Mouse (Mus musculus): ENCODE data around the gene Ahnak.

DNA sequence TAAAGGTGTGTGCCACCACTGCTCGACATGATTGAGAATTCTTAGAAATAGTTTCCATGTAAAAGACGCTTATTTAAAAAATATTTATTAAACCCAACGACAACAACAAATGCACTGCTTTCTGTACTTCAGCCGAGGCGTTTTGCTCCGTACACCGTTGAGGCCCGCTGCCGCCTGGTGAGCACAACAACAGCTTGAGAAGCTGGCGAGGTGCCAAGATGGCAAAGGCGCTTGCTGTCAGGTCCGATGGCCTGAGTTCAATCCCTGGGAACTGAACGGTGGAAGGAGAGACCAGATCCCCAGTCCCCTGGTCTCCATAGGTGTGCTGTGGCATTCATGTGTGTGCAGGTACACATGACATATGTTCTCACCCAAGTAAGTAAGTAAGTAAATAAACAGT, 108.4 kb downstream of the Ahnak start:
- TF ChIP-seq CEBPB (IDR thresholded peaks at IDR 0.05; ENCODE audit: low read depth): no peak
- TF ChIP-seq CTCF (IDR thresholded peaks at IDR 0.05; ENCODE audit: control insufficient read depth, insufficient read depth, insufficient read length): no peak
- TF ChIP-seq FOSL1 (IDR thresholded peaks at IDR 0.05; ENCODE audit: insufficient read depth, low read length, poor library complexity, severe bottlenecking): no peak
- TF ChIP-seq USF1 (IDR thresholded peaks at IDR 0.05; ENCODE audit: low read depth): no peak
- no peak for TF ChIP-seq MYOG (IDR thresholded peaks at IDR 0.05; ENCODE audit: control insufficient read depth, extremely low read depth, insufficient read length)

Measured in C2C12 (cell line).